Mouse (Mus musculus) neural tube, embryonic 10.5 days (tissue): ENCODE results near the gene 1700015F17Rik.

Source experiments
- DNase-seq: peaks from one replicate; pipeline ENCODE4 v3.0.0-alpha.2; 2017; ENCODE audit warnings: low spot score; ENCODE audit errors: extremely low spot score

The 1700015F17Rik gene

DNA sequence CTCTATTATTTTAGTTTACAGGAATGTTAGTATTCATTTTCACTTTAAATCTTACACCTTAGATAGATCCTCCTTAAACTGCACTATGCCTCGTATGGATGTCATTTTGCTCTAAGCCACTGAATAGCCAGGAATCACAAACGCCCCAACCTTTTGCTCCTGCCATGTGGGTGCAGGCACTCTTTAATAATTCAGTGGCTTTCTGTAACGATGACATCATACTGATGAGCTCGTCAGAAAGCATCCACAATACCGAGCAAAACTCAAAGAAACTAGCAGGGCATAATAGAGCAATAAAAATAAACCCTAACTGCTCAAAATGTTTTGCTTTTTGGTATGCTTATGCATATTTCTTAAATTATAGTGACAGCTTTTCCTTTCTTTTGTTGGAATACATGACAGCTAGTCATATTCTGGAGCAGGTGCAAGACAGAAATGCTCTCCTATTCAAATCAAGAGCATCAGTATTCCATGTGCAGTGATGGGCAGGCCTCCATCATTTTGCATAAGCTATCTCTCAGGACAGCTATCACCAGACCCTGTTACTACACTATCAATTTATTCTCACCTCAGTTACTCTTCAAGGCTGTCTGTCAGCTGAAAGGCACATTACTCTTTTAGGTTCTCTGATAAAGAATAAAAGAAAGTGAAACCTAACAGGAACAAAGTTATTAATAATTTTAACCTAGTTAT lies 47.1 kb downstream of the 1700015F17Rik start:
- DNase-seq: no peak

DNA sequence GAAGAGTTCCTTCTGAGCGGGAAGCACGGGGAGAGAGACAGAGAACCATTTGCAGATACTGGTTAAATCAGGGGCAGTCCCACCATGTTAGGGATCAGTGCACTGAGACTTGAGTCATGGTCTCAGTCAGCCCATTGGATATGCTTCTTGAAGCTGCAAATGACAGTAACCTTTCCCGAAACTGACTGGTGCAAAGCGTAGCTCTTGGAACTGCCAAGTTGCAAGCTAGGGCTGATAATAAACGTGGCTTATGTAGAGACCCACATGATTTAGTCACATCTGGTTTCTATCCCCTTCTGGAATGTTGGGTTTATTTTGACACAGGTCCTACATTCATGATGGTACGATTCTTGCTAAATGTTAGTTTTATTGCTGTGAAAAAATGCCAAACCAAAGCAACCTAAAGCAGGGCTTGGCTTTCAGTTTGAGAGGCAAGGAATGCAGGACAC lies 55.2 kb downstream of the 1700015F17Rik start:
- DNase-seq: no peak

DNA sequence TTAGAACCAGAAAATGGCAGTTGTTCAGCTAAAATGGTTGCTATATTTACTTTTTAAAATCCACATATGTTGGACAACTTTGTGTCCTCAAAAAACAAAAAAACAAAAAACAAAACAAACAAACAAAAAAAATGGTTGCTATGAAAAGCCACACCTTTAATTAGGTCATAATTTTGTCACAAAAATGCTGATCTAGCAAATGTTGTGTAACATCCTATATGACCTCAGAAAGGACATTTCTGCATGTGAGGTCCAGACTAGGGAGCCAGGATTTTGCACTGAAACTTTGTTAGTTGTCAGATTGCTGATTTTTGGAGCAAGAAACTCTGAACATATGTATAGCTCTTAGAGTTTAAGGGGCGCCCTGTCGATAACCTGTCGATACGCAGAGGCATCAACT lies 55.9 kb downstream of the 1700015F17Rik start:
- no peak for DNase-seq

DNA sequence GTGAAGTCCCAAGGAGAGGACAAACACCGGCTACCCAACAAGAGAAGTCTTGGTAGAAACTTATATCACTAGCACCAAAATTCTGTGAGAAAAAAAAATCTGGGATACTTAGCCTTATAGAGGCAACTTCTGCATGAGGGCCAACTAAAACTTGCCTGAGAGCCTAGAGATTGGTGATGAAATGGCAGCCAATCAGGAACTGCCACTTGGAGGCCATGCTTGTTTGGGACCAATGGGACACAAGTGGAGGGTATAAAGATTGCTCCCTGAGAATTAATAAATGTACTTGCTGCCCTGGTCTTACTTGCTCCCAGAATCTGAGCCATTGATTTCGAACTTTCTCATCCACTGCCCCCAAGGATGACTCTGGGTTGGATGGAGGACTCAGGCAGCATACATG lies 57.5 kb downstream of the 1700015F17Rik start:
- no peak for DNase-seq

DNA sequence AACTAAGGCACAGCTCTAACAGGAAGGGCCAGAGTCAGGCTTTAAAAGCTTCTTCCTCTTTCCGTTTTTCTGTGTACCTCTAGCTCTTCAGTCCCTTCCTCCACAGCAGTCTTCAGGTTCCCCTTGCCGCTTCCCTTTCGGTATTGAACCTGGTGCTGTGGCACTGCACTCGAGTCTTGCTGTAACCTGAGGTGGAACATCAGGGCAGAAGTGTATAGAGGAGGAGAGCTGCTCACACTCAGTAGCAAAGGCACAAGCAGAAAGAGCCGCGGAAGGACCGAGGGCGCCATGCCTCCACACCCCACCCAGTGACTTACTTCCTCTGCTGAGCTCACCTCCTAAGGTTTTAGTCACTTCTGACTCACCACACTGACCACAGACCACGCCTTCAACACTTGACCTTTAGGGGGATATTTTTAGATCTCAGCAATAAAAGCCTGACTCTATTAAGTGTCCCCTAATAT lies 58.9 kb downstream of the 1700015F17Rik start, which contains the start of gene Cdk14:
Gene Cdk14 (minus strand): TSS at position 321 of the 464 bp plus-strand sequence.
- DNase-seq: no peak

DNA sequence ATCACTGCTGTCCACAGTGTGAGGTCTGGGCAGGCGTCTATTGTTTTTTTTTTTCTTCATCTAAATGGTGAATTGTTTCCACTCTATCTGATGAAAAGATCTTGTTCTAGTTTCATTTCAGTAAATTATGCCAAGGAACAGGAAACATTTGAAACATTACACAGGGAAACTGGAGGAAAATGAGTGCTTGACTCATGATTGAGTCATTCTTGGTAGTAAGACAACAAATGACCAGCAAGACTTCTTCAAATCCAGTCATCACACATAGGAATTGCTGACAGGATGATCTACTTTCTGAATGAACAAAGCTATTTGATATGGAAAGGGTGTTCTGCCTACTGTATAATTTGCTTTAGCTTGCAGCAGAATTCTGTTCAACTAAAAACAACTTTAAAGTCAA lies 59.7 kb downstream of the 1700015F17Rik start:
- no peak for DNase-seq

DNA sequence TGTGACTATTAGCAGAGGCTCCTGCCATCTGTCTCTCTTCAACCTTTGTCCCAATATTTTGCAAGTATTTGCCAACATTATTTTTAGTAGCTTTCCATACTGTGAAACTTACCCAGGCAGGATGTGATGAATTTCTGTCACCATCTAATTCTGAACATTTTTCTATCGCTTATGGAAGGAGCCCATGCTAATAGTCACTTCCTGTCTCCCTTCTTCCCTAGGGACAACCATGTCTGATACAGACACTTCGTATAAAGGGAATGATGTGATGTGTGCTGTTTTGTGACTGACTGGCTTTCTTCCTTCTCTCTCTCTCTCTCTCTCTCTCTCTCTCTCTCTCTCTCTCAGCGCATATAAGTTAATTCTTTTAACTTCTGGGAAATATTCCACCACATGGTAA lies 64.1 kb downstream of the 1700015F17Rik start:
- no peak for DNase-seq

DNA sequence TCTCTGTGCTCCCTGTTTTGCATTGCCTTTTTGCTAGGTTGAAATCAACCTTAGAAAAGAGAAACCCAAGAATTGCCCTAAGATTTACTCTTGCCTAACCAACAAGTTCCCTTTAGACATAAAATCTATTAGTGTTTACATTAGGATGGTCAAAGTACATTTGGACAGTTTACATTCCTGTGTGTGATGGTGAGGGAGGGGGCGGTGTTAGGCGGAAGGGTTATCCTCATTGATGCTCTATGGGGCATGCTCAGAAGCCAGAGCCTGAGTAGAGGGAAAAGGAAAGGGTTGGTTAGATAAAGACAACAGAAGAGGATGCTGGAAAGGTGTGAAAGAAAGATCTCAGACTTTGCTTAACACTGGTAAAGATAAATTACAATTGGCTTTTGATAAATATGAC lies 67.1 kb downstream of the 1700015F17Rik start:
- no peak for DNase-seq

DNA sequence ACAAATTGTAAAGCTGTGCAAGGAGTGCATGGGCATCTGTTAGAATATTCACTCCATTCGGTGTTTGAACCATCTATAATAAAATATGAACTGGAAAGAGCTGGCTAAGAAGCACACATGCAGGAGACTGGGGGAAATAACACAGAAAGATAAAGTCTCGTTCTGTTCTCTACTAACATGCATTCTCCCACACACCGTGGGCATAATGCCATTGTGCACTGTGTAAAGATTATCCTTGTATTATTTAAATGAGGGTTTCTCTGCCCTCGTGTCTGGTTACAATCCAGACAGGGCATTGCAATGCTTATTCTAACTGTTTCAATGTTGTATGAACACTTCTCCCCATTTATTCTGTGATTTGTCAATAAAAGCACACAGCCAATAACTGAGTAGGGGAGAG lies 77.0 kb downstream of the 1700015F17Rik start:
- DNase-seq: no peak

DNA sequence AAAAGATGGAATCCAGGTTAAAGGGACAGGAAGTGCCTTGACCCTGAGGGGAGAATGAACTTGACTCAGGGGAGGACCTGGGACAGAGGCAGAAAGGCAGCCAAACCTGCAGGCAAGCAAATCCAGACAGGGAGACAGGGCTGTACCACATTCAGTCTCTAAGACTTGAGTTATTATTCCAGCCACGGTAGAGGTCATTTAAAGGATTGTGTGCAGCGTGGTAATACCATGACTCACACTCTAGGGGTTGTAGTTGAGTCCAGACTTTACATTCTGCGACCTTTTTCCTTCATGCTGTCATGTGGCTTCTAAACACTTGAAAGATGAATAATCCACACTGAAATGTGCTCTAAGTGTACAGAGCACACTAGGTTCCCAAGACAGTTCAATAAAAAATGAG lies 86.2 kb downstream of the 1700015F17Rik start:
- DNase-seq: no peak
